Mouse (Mus musculus) myocyte (in vitro differentiated cells): Measurements from ENCODE around the gene Kif19a.

ENCODE experiments used
- E2F4 ChIP-seq: IDR thresholded peaks from one replicate; pipeline ENCODE4 v1.6.1; 2011; ENCODE audit warnings: mild to moderate bottlenecking, control low read depth, moderate library complexity; ENCODE audit not compliant: insufficient read depth
- MAX ChIP-seq: IDR thresholded peaks from one replicate; pipeline ENCODE4 v1.6.1; 2011; ENCODE audit warnings: low read depth, mild to moderate bottlenecking, control low read depth
- USF1 ChIP-seq: IDR thresholded peaks from one replicate; pipeline ENCODE4 v1.6.1; 2011; ENCODE audit warnings: low read depth, mild to moderate bottlenecking, control low read depth, moderate library complexity

GRCm38 (mm10) chr11:114791351-114791889, 26.2 kb downstream of the Kif19a start:
- TF ChIP-seq E2F4, result no peak
- TF ChIP-seq MAX, result no peak
- no peak for TF ChIP-seq USF1
